Mouse (Mus musculus) brain, embryonic 18.5 days (tissue): ENCODE measurements around the gene Mgp.

Experiments
- DNase-seq: peaks from one replicate; pipeline ENCODE4 v3.0.0-alpha.2; 2012; ENCODE audit warnings: low read depth, low spot score

Gene Mgp

DNA sequence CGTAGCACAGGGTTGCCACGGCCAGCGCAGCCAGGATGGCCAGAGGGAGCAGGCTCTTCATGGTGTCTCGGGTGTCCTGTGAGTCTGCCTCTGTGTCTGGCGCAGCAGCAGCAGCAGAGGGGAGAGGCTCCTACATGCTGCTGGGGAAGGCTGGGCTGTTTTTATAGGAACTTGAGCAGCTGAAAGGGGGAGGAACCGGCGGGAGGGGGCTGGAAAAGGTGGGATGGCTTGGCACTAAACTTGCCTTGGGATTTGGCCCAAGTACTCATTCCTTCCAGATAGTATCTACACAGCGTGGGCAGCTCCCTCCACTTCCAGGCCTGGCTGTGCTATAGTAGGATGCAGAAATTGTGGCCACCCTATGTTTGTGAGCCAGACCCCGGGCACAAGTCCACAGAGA, at the start of gene Mgp:
Gene Mgp, minus strand, starts transcription at position 154 of the 400 bp plus-strand sequence.
- DNase-seq, result no peak

DNA sequence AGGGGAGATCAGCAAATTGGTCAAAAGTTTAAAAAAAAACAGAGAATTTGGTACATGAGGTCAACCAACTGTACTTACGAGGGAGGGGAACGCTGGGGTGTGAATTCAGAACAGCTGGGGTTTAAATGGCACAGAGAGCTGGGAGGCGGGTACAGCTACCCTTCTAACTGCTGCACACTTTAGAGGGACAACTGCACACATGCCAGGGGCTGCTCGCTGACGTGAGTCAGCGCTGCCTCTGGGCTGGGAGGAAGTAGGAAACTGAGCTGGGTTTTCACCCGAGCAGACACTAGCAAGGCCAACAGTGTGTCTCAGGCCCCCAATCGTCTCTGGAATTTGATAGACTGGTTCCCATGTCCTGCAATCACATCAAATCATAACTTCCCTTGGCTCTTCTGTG, 49.4 kb upstream of the Mgp start:
- no peak for DNase-seq

DNA sequence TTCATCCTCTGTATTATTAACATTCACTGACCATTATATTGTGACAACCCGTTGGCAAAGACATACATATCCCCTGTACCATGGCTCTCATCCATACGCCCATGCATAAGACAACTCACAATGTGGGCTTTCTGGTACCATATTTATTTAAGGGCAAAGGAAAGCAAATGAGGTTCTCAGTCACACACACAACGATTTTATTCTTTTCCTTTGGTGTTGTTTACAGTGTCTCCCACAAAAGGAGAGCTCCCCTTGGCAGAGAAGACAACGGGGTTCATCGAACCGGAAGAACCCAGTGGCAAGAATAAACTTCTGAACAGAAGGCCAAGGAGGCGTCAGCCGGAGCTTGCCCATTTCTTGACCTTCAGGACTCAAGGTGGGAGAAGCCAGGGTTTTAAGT, 47.9 kb upstream of the Mgp start, which contains the start of gene Pde6h:
Gene Pde6h, plus strand, starts transcription at position 301 of the 400 bp plus-strand sequence.
- no peak for DNase-seq

DNA sequence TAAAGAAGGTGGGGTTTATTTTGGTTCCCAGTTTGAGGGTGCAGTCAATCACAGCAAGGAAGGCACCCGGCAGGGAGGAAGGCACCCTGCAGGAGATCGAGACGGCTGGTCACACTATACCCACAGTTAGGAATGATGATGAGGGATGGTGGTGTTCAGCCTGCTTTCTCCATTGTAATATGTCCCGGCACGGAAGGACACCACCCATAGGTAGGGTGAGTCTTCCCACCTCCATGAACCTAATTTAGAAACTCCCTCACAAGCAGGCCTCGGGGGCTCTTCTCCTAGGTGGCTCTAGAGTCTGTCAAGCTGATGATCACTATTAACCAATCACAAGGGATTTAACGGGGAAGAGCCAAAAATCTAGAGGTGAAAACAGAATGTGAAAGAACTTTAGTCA, 47.2 kb upstream of the Mgp start:
- DNase-seq, result no peak

DNA sequence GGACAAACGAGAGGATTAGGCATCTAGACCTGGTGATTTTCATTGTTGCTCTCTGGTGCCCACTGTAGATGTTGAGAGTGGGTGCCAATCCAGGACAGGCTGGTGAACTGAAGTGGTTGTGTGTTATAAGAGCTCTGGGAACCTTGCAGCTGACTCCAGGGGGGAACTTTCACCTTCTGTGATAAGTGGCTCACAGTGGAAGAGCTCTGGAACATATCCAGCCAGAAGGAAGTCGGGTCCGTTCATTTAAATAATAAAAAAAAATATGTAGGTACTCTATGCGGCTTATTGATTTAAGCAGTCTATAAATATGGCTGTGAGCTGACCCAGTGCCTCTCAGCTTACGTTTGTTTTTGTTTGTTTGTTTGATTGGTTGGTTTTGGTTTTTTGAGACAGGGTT, 46.5 kb upstream of the Mgp start, which contains the start of gene Erp27:
Gene Erp27, minus strand, starts transcription at position 101 of the 400 bp plus-strand sequence.
- no peak for DNase-seq

DNA sequence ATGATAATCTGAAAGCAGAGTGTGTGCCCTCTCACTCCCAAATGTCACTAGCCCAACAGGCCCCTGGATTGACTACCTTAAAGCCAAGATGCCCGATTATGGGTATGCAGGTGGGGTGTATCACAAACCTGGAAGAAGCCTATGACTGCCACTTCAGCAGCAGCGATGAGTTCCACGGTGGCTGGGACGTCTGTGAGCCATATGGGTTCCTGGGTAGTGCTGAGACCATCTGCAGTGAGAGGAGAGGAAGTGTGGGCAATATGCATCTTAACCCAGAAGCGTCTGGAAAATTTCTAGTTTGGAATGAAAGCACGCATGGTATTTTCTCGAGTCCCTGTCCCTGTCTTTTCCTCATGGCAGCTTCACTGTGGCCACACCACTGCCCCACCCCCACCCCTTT, 46.0 kb upstream of the Mgp start:
- DNase-seq, result no peak

DNA sequence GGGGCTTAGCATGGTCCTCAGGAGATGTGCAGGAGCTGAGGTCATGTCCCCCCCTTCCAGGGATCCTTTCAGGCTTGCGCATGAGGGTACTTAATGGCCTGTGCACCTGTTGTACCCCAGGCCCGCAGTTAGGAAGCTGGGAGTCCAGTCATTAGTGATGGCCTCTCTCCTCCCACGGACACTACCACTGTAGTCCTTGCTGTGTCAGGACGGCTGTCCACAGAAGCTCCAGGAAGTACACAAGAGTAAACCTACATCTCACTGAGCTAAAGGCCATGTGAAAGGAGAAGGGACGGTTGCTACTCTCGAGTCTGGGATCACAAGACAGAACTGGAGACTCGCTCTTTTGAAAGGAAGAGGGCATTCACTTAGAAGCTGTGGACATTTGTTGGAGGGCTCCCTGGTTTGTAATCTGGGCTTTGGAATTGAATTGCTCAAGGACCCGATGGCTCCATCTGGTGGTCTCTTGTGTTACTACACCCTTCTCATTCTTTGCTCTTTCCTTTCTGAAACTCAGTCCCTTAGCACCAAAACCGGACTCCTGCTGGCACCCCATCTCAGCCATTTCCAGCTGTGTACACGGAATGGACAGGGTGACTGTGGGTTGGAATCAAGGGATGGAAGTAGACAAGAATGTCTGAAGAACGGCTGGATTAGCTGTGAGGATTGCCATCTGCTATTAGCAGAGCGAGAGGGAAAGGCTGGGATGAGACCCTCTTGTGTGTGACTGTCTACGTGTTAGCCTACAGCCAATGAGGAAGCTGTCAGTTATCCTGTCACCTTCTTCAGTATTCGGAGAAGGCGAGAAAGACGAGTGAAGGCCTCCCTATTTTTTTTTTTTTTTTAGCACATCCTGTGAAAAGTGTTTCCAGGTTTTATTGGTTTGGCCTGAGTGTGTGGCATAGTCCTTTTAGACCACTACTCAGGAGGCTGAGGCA, 45.0 kb upstream of the Mgp start:
- no peak for DNase-seq

DNA sequence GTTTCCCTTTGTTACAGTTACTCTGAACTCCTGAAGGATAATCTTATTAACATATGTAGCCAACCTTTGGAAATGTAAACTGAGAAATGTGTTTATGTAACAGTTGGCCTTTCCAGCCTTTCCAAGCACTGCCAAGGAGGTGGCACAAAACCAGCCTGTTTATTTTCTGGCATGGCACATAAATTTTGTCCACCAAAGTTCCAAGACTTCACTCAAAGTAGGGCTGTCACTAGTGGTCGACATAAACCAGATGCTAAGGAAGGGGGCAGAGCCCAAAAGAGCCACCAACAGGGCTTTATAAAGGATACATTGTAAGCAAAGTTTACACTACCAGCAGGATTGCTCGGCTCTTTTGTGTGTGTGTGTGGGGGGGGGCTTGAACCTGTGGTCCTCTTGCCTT, 42.3 kb upstream of the Mgp start:
- no peak for DNase-seq

DNA sequence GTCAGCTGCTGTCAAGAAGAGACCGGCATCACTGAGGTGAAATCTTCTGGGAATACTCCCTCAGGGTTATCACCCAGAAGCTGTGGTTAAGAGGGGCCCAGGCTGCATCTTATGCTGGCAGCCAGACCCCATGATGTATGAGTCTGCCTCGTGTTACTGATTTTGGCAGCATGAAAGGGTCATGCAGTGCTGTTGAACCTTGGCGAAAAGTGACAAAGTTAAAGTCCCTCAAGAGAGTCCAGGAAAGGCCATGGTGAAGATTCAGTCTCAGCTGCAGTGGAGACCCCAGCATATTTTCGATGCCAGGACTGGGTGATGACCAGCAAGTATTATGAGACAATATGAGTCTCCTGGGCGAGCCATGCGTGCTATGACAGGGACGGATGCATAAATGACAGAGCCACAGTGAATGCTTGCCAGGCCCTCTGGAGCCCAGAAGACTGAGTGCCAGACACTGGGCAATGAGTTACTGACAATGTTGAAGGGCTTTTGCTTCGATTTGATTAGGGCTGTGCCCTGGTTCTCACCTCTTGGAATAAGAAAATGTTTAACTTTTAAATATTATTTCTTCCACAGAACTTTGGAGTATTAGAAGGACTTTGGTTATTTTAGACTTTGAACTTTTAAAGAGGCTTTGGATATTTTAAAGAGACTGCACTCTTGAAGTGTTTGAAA, 40.2 kb upstream of the Mgp start:
- no peak for DNase-seq

DNA sequence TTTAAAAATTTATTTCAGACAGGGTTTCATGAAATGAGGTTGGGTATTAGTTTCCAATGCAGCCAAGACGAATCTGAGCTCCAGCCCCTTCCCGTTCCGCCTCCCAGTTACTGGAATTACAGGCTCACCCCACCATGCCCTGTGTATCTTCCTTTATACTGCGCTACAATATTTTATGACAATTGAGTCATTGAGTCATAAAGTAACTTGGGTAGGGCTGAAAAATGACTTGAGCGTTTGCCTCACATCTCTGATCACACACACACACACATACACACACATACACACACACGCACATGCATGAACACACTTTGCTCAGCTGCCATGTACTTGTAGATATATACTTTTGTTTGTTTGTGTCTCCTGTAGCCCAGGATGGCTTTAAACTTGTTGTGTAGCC, 38.6 kb upstream of the Mgp start:
- no peak for DNase-seq

DNA sequence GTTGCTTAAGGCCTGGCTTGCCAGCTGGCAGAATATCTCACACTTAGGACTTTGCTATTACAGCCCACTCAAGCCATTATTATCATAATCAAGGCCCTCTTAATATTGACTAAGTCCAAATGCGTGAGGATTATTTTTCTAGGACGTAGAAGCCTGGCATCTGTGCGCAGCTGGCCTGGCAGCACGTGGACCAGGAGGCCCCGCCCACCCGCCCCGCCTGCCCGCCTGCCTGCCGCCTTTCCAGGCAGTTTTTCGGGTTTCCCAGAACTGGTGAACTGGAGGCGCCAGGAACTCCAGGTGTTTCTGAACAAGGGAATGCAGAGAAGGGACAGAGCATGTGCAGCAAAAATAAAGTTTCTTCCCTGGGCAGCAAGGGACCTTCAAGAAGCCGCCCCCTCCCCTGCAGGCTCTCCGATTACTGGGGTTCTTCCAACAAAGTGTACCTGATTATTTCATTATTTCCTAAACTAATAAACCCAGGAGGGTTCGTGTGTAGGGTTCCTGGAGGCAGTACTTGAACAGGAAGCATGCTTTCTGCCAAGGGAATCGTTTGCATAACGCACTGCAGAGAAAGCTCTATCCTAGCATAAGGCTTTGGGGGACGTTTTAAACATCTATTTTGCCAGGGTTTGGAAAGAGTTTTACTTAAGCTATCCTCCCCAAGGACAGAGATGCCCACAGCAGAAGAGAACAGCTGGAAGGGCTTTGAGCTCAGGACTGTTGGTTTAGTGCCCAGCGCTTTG, 37.9 kb upstream of the Mgp start:
- no peak for DNase-seq

DNA sequence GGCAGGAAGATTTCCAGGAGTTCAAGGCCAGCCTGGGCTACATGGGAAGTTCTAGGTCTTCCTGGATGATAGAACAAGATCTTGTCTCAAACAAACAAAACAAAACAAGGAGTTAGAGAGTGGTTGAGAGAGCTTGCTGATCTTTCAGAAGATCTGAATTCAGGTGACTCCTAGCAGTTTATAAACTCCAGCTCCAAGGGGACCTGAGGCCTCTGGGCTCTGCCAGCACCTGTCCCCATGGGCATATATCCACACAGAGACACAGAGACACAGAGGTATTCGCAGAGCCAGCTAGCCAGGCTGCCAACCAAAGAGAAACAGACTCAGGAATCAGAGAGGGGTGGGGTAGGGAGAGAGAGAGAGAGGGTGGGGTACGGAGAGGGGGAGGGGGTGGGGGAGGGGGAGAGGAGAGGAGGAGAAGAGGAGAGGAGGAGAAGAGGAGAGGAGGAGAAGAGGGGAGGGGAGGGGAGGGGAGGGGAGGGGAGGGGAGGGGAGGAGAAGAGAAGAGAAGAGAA, 37.2 kb upstream of the Mgp start:
- DNase-seq, result no peak

DNA sequence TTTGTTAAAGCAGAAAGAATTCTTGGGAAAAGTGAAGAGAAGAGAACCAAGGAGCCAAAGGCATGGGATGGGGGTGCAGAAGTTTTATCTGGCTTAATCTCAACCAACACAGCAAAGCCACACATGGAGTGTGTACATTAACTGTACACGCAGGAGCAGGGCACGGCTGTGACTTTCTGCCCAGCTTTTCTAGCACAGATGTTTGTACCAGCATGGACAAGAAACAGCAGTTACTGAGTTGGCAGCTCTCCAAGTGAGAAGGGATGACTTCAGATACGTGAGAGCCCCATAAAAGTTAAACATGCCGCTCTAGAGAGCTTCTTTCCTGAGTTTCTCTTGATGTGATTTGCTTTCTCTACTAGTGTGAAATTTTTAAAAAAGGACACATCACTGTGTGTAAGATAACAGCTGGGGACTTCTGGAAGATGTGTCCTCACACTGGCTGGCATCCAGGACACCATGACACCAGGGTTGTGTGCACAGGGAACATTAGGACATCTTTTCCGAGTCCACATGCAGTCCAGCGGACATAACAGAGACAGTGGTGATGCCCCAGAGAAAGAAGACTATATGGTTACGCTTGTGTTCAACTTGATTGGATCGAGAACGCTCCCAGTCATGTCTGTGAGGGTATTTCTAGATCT, 34.7 kb upstream of the Mgp start:
- no peak for DNase-seq

DNA sequence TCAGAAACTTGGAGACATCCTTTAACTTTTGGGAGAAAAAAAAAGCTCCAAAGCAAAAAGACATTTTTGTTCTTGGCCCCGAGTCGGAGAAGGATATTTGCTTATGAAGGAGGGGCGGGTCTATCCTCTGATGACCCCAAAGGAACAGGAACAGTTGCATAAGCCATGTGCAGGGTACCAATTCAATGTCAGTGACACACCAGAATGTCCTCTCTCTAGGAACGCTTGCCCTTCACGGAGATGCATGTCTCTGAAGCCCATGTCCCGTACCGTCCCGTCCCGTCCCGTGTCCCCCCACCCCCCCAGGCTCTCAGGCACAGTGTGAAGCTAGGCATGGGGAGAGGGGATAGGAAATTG, 31.3 kb upstream of the Mgp start:
- DNase-seq, result no peak

DNA sequence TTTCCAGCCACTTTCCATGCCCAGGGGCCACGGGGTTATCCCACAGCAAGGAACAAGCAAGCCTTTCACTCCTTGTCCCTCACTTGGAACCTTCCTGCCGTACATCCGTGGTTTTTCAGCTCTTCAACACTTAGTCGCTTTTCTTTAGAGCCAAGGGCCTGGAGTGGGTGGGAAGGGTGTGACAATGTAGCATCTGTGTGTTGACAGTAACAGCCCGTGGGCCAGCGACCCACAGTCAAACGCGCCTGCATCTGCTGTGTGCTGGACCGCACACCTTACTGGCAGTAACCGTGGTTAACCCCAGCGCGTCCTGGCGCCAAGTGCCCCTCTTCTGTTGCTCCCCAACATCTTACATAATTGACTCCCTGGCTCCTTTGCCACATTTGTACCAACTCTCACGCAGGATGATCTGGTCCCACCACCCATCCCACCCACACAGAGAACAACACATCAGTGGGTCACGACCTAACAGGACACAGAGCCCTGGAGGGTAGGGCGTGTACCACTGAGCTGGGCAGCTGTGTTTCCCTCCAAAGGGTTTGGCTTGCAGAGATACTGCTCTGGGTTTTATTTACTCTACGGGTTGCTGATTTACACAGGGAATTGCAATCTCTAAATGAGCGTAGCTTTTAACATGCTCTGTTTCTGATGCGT, 30.8 kb upstream of the Mgp start:
- DNase-seq, result no peak

DNA sequence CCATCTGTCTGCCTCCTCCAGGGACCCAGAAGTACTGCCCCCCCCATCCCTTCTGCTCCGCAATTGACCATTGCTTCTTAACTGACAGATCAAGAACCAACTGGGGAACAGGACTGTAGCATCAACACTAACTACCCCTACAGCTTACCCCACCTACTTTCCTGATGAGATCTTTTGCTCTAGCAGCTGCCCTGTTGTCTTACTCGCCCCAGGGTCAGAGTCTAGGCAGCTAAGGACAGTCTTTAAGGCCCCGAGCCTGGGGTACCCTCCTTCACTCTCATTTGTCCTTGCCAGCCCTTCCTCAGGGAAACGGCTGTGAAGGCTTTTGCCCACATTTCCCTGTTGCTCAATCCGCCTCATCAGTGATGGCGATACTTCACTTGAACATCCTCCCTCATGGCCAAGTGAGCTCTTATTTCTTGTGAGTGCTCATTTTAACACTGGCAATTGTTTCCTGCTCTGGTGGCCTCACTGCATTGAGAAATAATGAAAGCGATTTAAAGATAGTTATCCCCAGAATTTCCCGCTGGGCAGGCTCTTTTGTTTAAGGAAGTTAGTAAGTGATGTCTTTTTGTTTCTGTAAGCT, 28.4 kb upstream of the Mgp start:
- no peak for DNase-seq

DNA sequence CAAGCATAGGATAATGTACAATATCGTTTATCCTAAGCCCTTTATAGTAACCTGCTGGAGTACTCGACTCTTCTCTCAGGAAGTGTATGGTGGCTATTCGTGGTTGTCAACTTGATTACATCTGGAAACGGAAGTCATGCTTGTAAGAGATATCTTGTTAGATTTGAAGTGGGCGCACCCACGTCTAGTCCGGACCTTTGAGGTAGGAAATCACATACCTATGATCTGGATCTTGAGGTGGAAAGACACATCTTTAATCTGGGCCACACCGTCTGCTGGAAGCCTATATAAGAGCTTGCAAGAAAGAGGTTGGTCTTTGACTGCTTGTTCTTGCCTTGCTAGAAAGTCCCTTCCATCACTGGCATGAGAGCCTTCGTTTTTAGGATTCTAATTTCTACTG, 26.9 kb upstream of the Mgp start:
- no peak for DNase-seq

DNA sequence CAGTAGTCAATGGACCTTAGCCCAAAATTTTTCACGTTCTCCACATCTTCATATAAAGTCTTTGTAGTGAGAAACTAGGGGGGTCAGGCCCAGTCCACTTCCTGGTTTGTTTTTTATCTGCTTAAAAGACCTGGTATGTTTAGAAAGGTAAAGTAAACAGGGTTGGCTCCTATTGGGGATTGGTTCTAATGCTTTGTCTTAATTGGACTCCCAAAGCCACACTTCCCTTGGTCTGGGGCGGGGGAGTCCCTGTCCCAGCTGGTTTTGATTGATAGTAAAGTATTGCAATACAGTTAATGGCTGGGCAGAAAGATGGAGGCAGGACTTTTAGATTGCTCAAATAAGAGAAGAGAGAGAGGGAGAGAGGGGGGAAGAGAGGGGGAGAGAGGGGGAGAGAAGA, 25.4 kb upstream of the Mgp start:
- DNase-seq, result no peak

DNA sequence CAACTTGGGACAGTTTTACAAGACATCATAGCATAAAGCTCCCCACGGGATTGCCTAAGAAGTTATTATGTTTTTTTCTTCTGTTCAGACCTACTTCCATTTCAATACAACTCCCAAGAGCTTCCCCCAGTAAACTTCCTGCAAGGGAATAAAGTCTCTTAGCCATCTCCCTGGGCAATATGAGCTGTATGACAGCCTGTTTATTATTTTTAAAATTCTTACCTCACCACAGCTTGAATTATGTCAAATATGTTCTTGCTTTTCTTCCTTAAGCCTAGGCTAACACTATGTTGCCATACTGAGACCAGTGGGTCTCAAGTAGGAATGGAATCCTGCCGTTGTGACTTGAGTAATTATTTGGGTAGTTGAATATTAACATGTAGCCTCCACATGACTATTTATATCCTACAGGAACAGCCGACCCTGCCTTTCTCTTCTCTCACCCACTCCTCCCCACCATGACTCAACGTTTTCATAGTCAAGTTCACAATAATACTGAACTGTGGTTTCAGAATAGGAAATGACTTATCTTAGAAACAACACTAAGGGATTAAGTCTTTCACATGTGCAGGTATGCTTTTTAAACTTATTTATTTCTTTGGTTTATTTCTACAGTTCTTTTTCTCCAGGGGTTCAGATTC, 24.9 kb upstream of the Mgp start:
- DNase-seq, result no peak

DNA sequence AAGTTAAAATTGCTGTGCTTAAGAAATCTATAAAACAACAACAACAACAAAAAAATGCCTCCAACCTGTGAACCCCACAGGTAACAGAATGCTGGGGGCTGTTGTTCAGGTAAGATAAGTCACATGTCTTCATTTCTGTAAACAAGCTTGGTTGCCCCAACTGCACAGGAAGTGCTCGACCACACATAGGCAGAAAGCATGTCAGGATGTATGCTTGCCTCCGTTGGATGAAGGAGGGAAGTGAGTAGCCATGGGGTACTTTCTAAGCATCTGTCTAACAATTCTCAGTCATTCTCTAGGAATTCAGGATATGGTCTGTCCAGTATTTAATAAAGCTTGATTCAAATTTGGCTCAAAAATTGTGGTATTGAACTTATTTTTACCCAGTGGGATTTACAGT, 23.3 kb upstream of the Mgp start:
- DNase-seq, result no peak
